Mouse (Mus musculus): ENCODE measurements around the gene Cryzl1. TPM values are rescaled to one million over a fixed set of nuclear protein-coding genes. Genes with fewer than 3 reads are reported as not detected.

Cryzl1 gene
- 100 to 1,000 TPM; 106 to 108 TPM for total RNA-seq (2021)

DNA sequence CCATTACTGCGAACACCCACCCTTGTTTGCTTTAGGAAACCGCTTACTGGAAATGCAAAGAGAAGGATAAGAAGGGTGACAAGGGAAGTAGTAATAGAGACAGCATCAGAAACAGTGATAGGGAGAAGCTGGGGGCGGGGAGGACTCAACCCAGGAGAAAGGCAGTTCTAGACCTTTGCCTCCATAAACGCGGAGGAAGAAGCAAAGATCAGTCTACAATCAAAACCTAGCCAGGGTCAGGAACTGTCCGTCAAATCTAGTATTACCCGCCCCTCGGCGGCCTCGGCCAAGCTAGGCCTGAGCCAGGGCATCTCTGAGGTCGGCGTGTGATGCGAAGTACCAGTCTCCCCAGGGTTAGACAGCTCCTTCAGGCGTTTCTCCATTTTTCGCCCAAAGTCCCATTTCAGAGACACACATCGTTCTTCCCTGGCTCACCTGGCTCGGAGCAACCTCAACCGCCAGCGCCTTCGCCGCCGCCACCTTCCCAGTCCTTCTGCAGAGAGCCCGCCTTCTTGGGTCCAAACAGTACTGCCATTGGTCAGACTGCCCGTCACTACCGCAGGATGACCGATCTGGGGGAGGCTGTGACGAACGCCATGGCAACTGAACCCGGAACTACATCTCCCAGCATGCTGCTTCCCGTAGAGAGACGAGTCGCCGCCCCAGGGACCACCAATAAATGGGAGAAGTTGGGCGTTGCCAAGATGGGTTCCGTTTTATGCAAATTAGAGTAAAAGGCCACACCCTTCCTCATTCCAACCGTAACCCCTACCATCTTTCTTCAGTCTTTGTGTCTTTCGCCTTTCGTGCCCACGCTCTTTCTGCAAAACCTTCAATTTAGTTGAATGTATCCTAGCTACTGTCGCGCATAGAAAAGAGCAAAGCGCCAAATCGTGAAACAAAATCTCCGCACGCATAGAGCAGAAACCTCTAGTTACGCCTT lies at the start of gene Cryzl1:
Gene Cryzl1 (minus strand): TSS at position 853 of the 943 bp plus-strand sequence.
- peak; percentile 97 to 98 for DNase-seq

GRCm38 (mm10) chr16:91772586-91772985 lies 43.8 kb upstream of the Cryzl1 start:
- DNase-seq = no peak

DNA sequence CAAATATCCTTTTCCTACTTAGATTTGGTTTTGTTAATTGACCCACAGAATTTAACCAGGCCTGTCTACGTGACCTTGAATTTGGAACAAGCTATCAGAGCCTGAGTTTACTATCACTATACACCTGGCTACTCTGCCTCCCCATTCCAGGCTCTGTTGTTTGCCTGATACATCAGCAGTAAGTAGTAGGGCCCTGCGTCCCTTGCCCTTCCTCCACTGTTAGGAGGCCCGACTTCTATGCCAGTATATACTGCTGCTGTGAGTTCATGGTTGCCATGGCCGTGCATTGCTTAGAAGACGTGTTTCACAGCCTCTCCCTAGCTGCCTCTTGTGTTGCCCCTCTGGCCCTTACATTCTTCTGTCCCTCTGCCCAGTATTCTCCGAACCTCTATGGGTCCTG lies 42.6 kb upstream of the Cryzl1 start:
- DNase-seq = no peak

GRCm38 (mm10) chr16:91770662-91771061 lies 41.9 kb upstream of the Cryzl1 start:
- DNase-seq = no peak

GRCm38 (mm10) chr16:91769911-91770310 lies 41.1 kb upstream of the Cryzl1 start:
- DNase-seq = no peak

DNA sequence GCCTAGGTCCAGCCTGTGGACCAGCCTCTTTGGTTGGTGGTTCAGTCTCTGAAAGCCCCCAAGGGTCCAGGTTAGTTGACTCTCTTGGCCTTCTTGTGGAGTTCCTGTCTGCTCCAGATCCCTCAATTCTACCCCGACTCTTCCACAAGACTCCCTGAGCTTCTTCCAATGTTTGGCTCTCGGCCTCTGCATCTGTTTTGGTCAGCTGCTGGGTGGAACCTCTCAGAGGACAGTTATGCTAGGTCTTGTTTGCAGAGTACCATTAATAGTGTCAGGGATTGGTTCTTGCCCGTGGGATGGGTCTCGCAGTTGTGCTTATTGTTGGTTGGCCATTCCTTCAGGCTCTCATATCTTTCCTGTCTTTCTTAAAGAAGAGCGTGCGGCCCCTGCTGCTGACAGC lies 39.8 kb upstream of the Cryzl1 start:
- no peak for DNase-seq

DNA sequence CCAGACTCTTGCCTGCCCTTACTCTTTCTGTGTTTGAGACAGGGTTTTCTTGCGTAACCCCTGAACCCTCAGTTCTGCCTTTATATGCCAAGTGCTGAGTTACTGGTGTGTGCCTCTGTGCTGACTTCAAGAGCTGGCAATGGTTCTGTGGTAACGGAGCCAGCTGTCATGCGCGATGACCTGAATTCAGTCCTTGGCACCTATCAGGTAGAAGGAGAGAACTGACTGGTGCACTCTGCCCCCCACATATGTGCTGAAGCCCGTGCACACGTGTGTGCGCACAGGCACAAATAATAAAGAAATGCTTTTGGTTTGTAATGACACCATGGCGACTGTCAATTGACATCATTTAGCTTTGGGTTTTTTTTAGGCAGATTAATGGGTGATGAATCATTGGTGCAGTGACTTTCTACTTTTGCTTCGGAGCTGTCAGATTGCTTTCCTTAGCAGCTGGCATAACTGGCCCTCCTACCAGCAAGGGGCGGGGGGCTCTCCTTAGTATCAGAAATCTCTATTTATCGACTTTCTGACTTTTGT lies 38.5 kb upstream of the Cryzl1 start:
- no peak for DNase-seq

DNA sequence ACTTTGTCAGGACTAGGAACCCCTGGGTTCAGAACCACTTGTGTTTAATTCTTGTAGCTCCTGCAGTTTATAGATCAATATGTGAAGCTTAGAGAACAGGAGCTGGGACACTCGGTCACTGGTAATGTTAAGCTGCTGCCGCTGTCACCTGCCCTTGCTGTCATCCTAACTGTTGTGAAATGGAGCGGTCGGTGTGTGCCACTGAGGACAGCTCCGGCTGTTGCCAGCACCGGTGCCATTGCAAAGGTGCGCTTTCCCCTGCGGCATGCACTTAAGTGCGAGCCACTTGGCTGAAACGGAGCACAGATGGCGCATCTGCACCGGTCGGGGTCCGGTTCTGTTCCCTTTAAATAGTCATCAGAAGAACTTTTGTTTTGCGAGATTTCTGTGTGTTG lies 37.0 kb upstream of the Cryzl1 start:
- DNase-seq = no peak

- DNase-seq = no peak
These were observed 36.5 kb upstream of the Cryzl1 start for GRCm38 (mm10) chr16:91765121-91765815.

- no peak for DNase-seq
These were observed 35.6 kb upstream of the Cryzl1 start for GRCm38 (mm10) chr16:91764414-91764813.

- DNase-seq = no peak
These were observed 35.2 kb upstream of the Cryzl1 start for GRCm38 (mm10) chr16:91763975-91764374.

DNA sequence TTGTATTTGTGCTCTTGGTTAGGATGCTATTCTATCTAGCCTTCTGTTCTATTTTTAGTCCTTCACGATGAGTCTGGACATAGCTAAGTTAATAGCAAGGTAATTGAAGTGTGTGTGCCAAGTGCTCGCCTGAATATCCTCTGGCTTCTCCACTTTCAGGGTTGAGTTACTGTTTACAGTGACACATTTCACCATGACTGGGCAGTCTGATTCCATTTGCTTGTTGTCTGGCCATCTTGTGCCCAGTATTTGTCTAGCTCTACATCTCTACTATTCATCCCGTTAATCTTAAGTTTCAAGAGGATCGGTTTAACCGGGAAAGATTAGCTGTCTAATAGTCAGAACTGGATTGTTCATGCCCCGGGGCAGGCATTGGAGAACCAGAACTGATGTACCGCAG lies 33.7 kb upstream of the Cryzl1 start:
- DNase-seq = no peak

DNA sequence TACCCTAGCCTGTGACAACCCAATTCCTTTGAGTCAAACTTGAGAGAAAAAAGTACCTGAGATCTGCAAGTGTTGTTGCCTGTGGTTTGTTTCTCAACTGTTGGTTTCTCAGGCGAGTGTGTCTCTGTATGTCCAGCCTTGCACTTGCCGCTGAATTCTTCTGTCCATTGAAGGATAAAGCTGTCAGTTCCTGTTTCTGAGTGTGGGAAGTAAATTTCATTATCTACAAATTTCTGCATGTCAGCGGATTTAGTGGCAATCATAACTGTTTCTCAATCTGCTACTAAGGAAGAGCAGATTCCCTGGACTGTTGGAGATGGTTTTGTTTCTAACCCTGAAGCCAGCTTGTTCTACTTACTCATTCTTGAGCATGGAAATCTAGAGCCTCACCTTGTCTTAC lies 33.0 kb upstream of the Cryzl1 start:
- no peak for DNase-seq

DNA sequence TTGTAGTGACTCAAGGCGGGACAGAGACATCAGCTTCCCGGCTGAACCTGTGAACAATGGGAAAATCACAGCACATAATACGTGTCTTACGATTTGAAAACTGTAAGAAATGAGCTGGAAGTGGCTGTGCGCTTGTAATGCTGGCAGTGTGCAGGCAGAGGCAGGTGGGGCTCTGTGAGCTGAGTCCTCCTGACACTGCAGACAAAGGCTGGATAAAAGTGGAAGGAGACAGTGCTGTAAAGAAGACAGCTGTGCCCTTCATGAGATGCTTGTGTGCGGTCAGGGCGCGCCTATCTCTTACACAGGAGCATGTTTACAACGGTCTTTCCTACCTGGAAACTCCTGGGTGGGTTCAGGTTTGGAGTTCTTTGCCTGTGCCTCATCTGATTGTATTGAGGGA lies 32.4 kb upstream of the Cryzl1 start:
- no peak for DNase-seq

- no peak for DNase-seq
These were observed 26.2 kb upstream of the Cryzl1 start for GRCm38 (mm10) chr16:91754957-91755356.

GRCm38 (mm10) chr16:91753611-91754010 lies 24.8 kb upstream of the Cryzl1 start:
- DNase-seq = no peak

DNA sequence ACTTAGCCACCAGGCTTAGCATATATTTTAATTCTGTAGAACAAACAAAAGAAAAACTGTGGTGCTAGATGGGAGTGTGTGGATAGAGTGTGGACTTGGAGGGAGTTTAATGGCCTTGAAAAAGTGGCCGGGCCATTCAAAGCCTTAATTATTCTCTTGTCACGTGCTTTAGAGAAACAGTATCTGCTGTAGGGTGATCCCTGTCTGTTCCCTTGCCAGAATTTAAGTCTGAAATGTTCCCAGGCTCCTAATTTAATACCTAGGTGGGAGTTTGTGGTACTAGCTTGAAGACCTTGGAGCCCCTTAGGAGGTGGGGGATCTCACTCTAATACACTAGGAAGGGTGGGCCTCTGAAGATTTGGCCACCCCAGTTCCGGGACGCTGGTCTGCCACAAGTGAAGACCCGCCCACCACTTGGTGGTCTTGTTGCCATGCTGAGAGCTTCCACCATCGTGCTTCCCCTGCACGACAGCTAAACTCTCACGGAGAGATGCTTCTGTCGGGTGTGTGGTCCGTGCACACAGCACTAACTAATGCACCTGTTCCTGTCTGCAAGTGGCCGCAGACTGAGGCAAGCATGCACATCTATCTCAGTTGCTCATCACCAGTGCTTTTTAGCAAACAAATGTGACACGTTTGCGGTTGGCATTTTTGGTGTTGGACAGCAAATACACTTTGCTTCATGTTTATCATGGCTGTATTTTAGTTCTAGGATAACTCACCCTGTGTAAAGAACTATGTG lies 23.0 kb upstream of the Cryzl1 start:
- DNase-seq = no peak

DNA sequence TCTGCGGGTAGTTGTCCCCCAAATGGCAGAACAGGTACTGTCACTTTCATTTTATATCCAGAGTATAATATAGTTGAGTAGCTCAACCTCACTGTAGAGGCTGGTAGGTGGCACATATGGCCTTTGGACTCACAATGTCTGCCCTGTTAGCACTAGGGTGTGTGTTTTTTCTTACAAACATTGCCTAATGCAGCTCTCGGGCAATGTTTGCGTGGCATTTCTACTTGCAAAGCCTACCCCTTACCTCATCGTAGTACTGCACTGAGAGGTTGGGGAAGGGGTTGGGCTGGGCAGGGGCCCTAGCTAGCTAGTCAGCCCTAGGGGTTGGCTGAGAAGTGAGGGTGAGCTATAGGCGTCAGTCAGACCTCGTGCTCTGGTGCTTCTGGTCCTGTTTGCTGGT lies 18.8 kb upstream of the Cryzl1 start:
- no peak for DNase-seq

DNA sequence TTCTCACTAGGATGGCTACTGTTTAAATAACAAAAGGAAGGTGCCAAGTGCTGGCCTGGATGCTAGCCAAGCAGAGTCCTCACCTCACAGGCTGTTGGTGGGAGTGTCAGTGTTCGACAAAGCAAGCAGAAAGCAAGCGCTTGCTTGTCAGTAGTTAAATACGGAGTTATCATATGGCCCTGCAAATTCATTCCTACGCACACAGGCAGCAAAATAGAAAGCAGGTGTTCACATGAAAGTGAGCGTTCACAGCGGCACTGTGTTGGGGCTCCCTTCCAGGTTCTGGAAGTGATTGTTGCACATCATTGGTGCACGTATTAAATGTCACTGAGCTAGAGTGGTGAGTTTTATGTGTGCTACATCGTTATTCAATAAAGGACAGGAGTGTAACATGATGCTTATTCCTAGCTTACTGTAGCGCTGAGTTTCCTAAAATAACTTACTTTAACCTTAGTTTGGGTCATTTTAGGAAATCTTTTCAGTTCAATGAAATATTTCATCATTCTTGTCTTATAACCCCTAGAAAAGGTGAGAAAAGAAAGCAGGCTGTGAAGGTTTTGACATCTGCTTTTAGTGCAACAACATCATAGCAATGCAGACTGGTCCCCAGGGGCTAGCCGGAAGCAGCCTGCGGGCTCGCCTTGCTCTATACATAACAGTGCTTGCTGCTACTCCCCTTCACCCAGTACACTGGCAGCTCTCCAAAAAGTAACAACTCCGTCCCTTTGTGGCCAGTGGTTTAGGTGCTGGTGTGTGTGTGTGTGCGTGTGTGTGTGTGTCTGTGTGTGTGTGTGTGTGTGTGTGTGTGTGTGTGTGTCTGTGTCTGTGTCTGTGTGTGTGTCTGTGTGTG lies 17.6 kb upstream of the Cryzl1 start:
- peak; percentile 38 to 56 for DNase-seq

DNA sequence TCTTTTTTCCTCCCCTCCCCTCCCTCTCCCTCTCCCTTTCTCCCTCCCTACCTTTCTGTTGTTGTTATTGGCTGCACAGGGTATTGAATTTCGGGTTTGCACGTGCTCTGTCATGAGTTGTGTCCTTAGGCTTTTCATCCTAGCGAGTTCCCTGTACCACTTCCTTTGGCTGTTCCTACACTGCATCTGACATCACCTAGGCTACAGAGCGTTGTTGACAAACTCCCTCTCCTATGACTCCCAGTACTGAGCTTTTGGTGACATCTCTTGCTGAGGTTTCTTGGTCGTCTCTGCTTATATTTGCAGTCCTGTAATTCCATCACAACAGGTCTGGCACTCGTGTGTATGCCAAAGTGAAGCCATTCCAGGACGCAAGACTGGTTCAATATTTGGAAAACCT lies 14.3 kb upstream of the Cryzl1 start:
- DNase-seq = no peak

DNA sequence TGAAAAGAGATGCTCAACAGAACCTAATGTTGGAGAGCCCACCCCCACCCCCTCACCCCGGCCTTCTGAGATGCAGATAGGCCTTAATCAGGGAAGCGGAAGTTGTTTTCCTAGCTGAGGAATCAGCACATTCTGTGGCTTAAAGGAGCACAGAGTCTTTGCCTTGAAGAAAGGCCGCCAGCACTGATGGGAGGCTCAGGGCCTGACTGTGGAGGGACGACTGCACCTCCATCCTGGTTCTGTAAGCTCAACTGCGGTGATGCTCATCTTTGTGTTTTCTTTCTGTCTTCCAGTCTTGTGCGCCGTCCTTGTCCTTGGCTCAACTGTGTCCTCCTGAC lies 12.1 kb upstream of the Cryzl1 start:
- no peak for DNase-seq
